Mouse (Mus musculus): Measurements from ENCODE around the gene AI464131.
A peak's percentile ranks its signal among the peaks of the same experiment; 100 is the strongest.

Gene AI464131

GRCm38 (mm10) chr4:41502986-41503412 is at the start of gene AI464131:
TSS of gene AI464131 (minus strand) at chr4:41503076.
- peak; percentile 95 for DNase-seq (ENCODE audit: low read depth, low spot score)

DNA sequence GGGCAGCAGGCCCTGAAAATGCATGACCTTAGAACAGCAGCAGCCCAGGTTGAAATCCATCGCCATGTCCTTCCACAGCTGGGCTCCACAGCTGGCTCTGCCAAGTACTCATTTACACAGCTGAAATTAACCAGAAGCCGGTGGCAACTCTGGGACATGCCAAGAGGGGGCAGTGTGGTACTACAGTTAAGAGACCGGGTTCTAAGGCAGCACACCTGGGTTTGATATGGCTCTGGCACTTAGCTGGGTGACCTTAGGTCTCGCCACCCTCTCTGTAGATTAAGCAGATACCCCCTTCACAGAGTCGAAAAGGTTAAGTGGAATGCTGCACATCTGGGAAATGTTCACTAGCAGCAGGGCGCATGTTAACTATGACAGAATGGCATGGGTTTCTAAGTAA is 49.7 kb upstream of the AI464131 start:
- DNase-seq (ENCODE audit: low read depth, low spot score), result peak; percentile 53

GRCm38 (mm10) chr4:41547086-41547485 is 44.2 kb upstream of the AI464131 start:
- DNase-seq (ENCODE audit: low read depth, low spot score), result no peak

- no peak for DNase-seq (ENCODE audit: low read depth, low spot score)
Measured at GRCm38 (mm10) chr4:41545985-41546384, 43.1 kb upstream of the AI464131 start.

DNA sequence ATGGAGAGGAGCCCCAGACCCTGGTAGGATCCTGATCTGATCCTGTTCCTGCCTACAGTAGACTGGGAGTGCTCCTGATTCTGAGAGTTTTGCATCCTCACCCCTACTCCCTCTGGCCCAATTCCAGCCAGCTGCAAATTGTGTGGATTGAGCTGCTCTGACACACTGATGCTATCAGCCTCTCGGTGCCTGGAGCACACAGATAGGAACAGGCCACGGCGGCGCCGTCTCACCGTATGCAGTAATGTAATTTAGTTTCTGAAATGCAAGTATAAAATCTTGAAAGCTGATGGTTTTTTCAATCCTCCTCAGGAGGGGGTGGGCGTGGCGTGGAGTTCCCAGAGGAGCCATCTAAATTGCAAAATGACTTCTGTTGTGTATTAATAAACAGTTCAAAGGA is 39.3 kb upstream of the AI464131 start:
- no peak for DNase-seq (ENCODE audit: low read depth, low spot score)

GRCm38 (mm10) chr4:41534866-41535265 is 32.0 kb upstream of the AI464131 start:
- no peak for DNase-seq (ENCODE audit: low read depth, low spot score)

- no peak for DNase-seq (ENCODE audit: low read depth, low spot score)
Measured at GRCm38 (mm10) chr4:41532420-41532819, 29.5 kb upstream of the AI464131 start.

DNA sequence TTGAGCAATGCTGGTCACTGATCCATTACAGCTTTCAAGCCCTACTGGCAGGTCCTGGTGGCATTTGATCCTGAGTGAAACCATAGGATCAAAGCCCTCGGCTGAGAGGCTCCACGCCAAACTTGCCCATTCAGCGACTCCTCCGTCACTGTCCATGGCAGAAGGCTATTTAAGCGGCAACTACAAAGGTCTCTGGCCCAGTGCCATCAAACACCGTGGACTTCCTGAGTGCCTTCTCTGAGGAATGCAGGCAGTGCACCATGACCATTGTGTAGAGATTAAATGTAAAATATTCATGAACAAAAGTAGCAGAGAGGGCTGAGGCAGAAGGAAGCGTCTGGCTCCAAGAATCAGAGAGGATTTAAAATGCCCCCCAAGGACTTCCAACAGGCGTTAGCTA is 25.1 kb upstream of the AI464131 start:
- no peak for DNase-seq (ENCODE audit: low read depth, low spot score)

- DNase-seq (ENCODE audit: low read depth, low spot score), result no peak
Measured at GRCm38 (mm10) chr4:41527076-41527475, 24.2 kb upstream of the AI464131 start.

DNA sequence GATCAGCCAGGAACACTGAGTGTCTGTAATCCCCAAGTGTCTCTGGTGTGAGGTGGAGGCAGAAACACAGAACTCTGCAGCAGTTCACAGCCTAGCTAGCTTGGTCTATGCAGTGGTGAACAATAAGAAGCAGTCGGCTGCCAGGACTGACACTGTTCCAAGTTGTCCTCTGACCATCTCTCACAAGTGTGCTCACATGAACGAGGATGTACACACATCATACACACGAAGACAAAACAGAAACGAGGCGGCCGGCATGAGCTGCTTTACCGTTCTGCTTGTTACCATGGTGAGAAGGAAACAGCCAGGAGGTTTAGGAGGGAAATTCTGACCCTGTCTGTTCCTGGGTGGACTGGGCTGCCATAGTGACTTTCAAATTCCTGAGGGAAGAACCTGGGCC is 23.7 kb upstream of the AI464131 start:
- DNase-seq (ENCODE audit: low read depth, low spot score), result no peak

DNA sequence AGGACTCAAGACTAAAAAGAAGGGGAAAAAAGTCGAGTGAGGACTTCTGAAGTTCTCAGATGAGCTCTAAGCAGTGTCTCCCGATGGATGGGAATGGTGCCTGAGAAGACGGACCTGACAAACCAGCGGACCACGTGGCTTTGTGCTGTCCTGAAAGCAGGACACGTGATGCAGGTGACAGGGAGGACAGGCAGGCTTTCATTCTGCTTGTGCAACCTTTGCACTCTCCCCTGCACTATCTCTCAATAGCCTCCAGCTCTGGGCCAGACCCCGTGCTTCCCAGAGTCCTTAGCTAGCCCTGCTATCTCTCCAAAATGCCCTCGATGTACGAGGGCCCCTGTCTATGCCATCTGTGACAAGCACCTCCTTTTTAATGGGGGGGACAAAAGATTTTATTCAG is 22.0 kb upstream of the AI464131 start:
- DNase-seq (ENCODE audit: low read depth, low spot score), result no peak

DNA sequence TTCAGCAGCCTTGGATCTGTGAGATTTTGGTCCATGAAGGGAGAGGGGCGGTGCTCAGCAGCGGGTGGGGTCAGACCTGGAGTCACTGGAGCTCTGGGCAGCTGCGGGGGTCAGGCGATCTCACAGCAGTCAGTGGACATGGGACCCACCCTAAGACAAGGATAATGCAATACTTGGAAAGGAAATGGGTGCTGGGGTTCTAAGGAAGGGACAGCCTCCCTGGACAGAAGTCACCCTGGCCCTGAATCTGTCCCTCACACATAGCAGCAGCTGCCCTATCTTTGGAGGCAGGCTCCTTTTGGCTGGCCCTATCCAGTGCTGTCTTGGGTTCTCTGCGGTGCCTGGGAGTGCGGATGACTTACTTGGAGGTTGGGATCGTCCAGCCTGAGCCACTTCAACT is 21.0 kb upstream of the AI464131 start:
- DNase-seq (ENCODE audit: low read depth, low spot score), result no peak

- DNase-seq (ENCODE audit: low read depth, low spot score), result no peak
Measured at GRCm38 (mm10) chr4:41522788-41523187, 19.9 kb upstream of the AI464131 start.

DNA sequence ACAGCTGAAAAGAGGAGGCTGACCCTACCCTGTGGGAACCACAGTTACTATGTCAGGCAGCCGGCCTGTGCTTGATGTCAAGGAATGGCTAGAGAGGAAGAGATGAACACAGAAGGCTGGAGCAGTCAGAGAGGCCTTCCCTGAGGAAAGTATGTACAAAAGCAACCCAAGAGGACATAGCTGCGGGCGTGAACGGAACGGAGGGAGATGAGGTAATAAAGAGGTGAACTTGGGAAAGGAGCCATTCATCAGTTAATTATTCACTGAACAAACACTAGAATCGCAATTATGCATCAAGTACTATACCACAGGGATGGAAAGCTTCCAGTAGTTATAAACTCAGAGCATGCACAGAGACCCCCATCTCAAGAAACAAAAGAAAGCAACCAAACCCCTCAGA is 19.3 kb upstream of the AI464131 start:
- no peak for DNase-seq (ENCODE audit: low read depth, low spot score)

DNA sequence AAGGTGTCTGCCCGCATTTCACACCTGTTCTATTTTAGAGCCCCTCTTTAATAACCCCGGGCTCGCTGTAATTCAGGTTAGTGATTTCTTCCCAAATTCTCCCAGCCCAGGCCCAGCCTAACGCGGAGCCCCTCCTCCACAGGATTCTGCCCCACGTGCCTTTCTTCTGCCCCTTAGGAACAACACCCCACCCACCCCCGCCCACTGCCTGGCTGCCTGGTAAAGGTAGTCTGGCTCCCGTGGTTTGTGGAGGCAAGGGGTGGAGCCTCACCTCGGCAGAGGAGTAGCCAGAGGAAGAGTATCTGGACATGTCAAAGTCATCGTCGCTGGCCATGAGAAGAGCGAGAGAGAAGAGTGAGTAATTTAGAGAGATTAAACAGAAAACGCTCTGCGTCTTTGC is 17.8 kb upstream of the AI464131 start:
- DNase-seq (ENCODE audit: low read depth, low spot score), result no peak

DNA sequence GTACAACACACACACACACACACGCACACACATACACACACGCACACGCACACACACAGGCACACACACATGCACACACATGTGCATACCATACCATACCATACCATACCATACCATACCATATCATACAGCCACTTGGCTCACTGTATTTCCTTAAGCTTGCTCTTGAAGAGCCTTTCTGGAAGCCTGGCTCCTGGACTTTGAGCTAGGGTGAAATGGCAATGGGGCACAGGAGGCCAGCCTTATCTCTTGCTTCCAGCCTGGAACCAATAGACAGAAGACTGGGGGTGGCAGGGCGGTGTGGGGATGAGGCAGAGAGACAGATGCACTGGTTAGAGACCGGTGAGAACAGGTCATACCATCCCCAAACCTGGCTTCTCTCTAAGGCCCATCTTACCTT is 16.3 kb upstream of the AI464131 start:
- no peak for DNase-seq (ENCODE audit: low read depth, low spot score)

DNA sequence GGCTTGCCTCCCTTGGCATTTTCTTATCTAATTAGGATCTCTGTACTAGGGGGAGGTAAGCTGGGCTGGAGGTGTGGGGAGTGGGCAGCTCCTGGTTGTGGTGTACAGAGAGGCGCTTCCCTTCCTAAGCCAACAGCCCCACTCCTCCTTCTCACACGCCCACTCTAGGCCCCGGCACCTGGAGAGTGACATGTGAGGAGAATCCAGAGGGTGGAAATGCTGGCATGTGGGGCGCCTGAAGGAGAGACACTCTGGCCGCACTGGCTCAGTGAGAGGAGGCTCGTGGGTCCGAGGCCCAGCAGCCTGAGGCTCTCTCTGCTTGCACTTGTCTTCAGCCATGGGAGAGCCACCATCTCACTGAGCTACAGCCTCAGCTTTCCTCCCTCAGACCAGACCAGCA is 15.5 kb upstream of the AI464131 start:
- no peak for DNase-seq (ENCODE audit: low read depth, low spot score)

- no peak for DNase-seq (ENCODE audit: low read depth, low spot score)
Measured at GRCm38 (mm10) chr4:41517233-41517632, 14.4 kb upstream of the AI464131 start, which contains the start of gene 1110017D15Rik. TSS of gene 1110017D15Rik (minus strand) at chr4:41517333.

DNA sequence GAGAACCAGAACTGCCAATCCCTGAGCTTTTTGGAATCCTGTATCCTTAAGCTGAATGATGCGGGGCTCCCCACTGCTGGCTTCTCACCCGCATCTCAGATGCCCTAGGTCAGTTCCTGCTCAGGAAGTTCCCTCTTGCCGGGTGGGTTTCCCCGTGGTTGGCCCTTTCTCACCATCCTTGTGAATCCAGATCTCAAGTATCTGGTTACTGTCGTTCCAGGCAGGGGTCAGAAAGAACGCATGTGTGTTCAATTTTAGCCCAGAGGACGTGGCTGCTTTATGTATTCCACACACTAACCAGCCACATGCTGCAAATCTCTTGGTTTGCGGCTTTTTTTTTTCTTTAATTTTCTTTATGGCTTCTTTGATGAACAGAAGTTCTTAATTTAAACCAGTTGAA is 10.8 kb upstream of the AI464131 start:
- no peak for DNase-seq (ENCODE audit: low read depth, low spot score)

DNA sequence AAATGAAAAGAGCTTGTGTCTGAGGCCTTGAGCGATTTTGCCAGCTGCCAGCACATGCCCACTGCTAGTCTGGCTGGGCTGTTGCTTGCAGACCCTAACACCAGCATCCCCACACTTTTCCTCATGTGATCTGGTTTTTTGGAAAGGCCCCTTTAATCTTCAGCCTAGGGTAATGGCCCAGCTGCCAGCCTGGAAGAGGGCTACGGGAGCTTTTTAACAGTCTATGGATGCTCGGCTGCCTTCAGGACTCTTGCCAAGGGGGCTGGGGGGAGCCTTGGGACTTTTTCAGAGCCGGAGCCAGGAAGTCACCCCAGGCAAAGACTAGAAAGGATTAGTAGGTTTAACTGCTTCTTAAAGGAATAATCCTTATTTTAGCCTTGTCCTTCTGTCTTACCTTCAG is 10.4 kb upstream of the AI464131 start:
- DNase-seq (ENCODE audit: low read depth, low spot score), result no peak

DNA sequence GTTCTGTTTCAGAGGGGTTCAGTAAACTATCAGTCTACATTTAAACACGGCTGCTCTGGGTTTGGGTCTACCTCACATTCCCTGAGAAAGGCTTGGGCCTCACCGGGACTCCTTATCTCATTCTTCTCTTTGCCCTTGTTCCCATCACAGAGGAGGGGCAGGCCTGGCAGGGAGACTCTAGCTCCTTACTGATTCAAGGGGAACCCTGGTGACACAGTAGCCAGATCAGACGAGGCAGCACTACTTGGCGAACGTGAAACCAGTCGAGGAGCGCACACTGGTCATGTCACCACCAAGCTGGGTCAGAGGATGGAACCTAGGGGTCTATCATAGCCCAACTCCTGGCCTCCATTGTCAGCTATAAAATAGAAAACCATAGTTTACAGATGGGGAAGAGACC is 5.1 kb upstream of the AI464131 start:
- no peak for DNase-seq (ENCODE audit: low read depth, low spot score)

DNA sequence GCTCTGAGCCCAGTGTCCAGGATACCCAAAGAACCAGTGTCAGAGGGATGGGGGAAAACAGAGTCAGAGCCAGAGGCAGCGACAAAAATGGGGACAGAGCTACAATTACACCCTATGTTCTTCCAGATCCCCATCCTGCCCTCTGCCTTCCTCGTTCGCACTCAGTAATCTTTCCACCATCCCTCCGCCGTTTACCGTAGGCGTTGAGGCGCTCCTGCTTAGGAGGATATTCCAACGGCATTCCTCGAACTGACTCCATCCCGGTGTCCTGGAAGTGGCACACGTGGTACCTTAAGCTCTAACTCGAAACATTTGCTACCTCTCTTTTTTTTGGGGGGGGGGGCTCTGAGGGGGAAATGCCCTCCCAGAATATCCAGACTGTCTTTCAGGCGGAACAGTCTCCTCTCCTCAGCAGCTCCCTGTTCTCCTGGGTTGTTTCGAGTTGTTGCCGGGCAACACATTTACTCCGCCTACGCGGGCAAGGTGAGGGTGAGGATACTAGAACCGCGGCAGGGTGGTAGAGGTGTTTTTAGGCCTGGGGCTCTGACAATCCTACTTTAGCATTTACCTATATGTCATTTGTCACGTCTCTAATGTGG is 4.5 kb upstream of the AI464131 start:
- no peak for DNase-seq (ENCODE audit: low read depth, low spot score)

DNA sequence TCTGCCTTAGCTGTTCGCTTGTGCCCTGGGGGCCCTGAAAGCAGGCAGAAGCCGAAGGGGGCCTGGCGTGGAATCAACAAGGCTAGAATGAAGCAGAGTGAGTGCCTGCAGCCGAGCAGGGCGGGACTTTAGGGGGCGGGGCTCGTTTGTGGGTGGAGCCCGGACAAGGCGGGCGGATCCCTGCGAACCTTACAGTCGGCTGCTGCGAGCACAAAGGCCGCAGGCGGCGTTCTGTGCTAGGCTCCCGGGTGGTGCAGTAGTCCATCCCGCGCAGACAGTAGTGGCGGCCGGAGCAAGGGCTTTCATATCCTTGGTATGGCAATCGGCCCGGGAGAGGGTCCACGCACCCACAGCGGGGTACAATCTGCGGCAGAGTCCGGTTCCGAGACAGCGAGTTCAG is 4.0 kb upstream of the AI464131 start:
- DNase-seq (ENCODE audit: low read depth, low spot score), result no peak

- DNase-seq (ENCODE audit: low read depth, low spot score), result no peak
Measured at GRCm38 (mm10) chr4:41506156-41506555, 3.3 kb upstream of the AI464131 start.
